Mouse (Mus musculus) spleen, adult 2 months (tissue): ENCODE measurements around the gene Fbxw17.

ENCODE experiments used
- CTCF ChIP-seq: fragments of 200-500 bp; IDR thresholded peaks from 2 replicates; pipeline ENCODE4 v1.5.1; 2011; ENCODE audit warnings: mild to moderate bottlenecking, inconsistent platforms; ENCODE audit not compliant: insufficient read depth, insufficient read length, insufficient replicate concordance; ENCODE audit errors: extremely low read depth
- POLR2A ChIP-seq: fragments of 200-500 bp; IDR thresholded peaks from 2 replicates; pipeline ENCODE4 v1.6.1; 2011; ENCODE audit warnings: low read depth, low read length, inconsistent platforms

DNA sequence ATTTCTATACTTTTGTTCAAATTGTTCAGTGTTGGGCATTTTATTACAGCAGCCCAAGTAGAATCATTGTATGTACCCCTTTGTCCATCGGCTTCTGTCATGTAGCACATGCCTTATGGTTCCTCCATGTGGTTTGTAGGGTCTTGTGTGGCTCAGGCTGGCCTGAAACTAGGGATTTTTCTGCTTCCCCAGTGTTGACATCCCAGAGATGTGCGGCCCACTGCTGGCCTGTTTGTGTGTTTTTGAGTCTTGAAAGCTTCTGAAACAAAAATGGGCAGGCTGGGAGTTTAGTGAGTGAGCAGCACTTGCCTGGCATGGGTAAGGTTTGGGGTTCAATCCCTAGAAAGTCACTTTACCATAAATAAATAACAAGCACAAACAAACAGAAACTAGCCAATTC lies 6.9 kb downstream of the Fbxw17 start:
- TF ChIP-seq CTCF, result no peak
- TF ChIP-seq POLR2A, result no peak
